Mouse (Mus musculus) lung, adult 2 months (tissue): ENCODE measurements around the gene Itga9. TPM values are rescaled to one million over a fixed set of nuclear protein-coding genes. Genes with fewer than 3 reads are reported as not detected.

Source experiments
- DNase-seq: peaks from one replicate; pipeline ENCODE4 v3.0.0; 2022
- H3K4me1 ChIP-seq: fragments of 200-500 bp; 2 replicates; pipeline ENCODE4 v1.6.1; 2011; ENCODE audit warnings: low read length; ENCODE audit not compliant: control insufficient read depth, insufficient read depth
- H3K4me3 ChIP-seq: fragments of 200-500 bp; replicated peaks from 2 replicates; pipeline ENCODE3; 2011; ENCODE audit warnings: low read depth, mild to moderate bottlenecking, control low read depth, low read length; ENCODE audit errors: extremely low read depth
- CTCF ChIP-seq: fragments of 200-500 bp; IDR thresholded peaks from 2 replicates; pipeline ENCODE4 v1.5.1; 2011; ENCODE audit warnings: mild to moderate bottlenecking, low read length, control low read depth; ENCODE audit not compliant: insufficient read depth
- POLR2A ChIP-seq: fragments of 200-500 bp; IDR thresholded peaks from 2 replicates; pipeline ENCODE4 v1.6.1; 2011; ENCODE audit warnings: low read depth, mild to moderate bottlenecking, control low read depth, low read length, borderline replicate concordance; ENCODE audit errors: extremely low read depth
- WGBS: fragments of 180-500 bp; shearing (Covaris S2); methylation state at CpG from one replicate; pipeline ENCODE4 v1.1.7; 2018; 5-methylcytosine and 5-hydroxymethylcytosine counted together
- polyA plus RNA-seq: library from polyadenylated mRNA; depleted of rRNA; stranded (reverse); fragments of >200 nt; gene quantifications from 2 replicates; pipeline ENCODE4 v1.2.3, GENCODE M21; 2012; rRNA removed

Itga9 gene
- polyA plus RNA-seq, 1 experiment: 66.2 TPM

- Histone ChIP-seq H3K4me1 (peaks cover 25% of the 10 kb centered on the region), H3K4me3 (no peak overlapping the region)
- no peak for TF ChIP-seq POLR2A
- no peak for TF ChIP-seq CTCF
- 56% methylated on average over 10 of the region's 10 CpGs for WGBS
- peak; percentile 13 for DNase-seq
These were observed 343.6 kb downstream of the Itga9 start for GRCm38 (mm10) chr9:118950061-118950460.

Other genes starting within 250 kb of the Itga9 start
- 0.96 and 1.3 TPM in 2 replicates for gene Eomes, start 128.5 kb upstream of the Itga9 start, polyA plus RNA-seq
- 9.0 and 17.4 TPM in 2 replicates for gene Golga4, start 100.4 kb upstream of the Itga9 start, polyA plus RNA-seq